Mouse (Mus musculus) adrenal gland (tissue): ENCODE measurements around the gene Cdh18.
"Not testable (repeated sequence)": the region's sequence is repeated elsewhere in the genome, so short reads cannot be mapped to it uniquely, and the experiment has no call there.

Experiments used
- intact Hi-C: fragments of 180-260 bp; cut with DNase I; formaldehyde crosslinking; loops from one replicate; pipeline ENCODE4 v1.15.1; 2025

The Cdh18 gene

GRCm38 (mm10) chr15:23164869-23165268 lies 616.0 kb downstream of the Cdh18 start:
- intact Hi-C loops: no loop called here

GRCm38 (mm10) chr15:23174623-23175022 lies 625.8 kb downstream of the Cdh18 start:
- intact Hi-C loops: no loop called here

- intact Hi-C loops: no loop called here
These were observed 663.2 kb downstream of the Cdh18 start for GRCm38 (mm10) chr15:23212068-23212467.

GRCm38 (mm10) chr15:23230616-23231015 lies 681.8 kb downstream of the Cdh18 start:
- intact Hi-C loops: no loop called here

- intact Hi-C loops: no loop called here
These were observed 709.1 kb downstream of the Cdh18 start for GRCm38 (mm10) chr15:23257751-23258440.

GRCm38 (mm10) chr15:23278421-23278820 lies 729.6 kb downstream of the Cdh18 start:
- intact Hi-C loops: no loop called here

- intact Hi-C loops: no loop called here
These were observed 756.2 kb downstream of the Cdh18 start for GRCm38 (mm10) chr15:23305018-23305417.

GRCm38 (mm10) chr15:23316766-23317165 lies 767.9 kb downstream of the Cdh18 start:
- intact Hi-C loops: no loop called here

- intact Hi-C loops: no loop called here
These were observed 768.6 kb downstream of the Cdh18 start for GRCm38 (mm10) chr15:23317409-23317808.

- intact Hi-C loops: not testable (repeated sequence)
These were observed 791.5 kb downstream of the Cdh18 start for GRCm38 (mm10) chr15:23340338-23340737.

- intact Hi-C loops: no loop called here
These were observed 802.3 kb downstream of the Cdh18 start for GRCm38 (mm10) chr15:23351078-23351477.

GRCm38 (mm10) chr15:23366325-23366724 lies 817.5 kb downstream of the Cdh18 start:
- intact Hi-C loops: no loop called here

- intact Hi-C loops: no loop called here
These were observed 818.9 kb downstream of the Cdh18 start for GRCm38 (mm10) chr15:23367712-23368111.

- intact Hi-C loops: no loop called here
These were observed 829.4 kb downstream of the Cdh18 start for GRCm38 (mm10) chr15:23378016-23378750.

- intact Hi-C loops: no loop called here
These were observed 837.0 kb downstream of the Cdh18 start for GRCm38 (mm10) chr15:23385816-23386215.

GRCm38 (mm10) chr15:23396646-23397045 lies 847.8 kb downstream of the Cdh18 start:
- intact Hi-C loops: no loop called here

- intact Hi-C loops: no loop called here
These were observed 855.0 kb downstream of the Cdh18 start for GRCm38 (mm10) chr15:23403792-23404191.

GRCm38 (mm10) chr15:23408256-23408655 lies 859.4 kb downstream of the Cdh18 start:
- intact Hi-C loops: no loop called here

GRCm38 (mm10) chr15:23416450-23417080 lies 867.7 kb downstream of the Cdh18 start:
- intact Hi-C loops: no loop called here

GRCm38 (mm10) chr15:23418158-23418557 lies 869.3 kb downstream of the Cdh18 start:
- intact Hi-C loops: no loop called here

GRCm38 (mm10) chr15:23420010-23420409 lies 871.2 kb downstream of the Cdh18 start:
- intact Hi-C loops: no loop called here

GRCm38 (mm10) chr15:23430021-23430420 lies 881.2 kb downstream of the Cdh18 start:
- intact Hi-C loops: no loop called here
